Mouse (Mus musculus): ENCODE data around the gene Enkd1. TPM values are rescaled to one million over a fixed set of nuclear protein-coding genes. Genes with fewer than 3 reads are reported as not detected.

Enkd1 gene
- total and polyA plus RNA-seq, 3 experiments: 22.0 to 42.6 TPM; not detected in 1

- peaks cover 0 to 31% of the 10 kb centered on the region in 2 experiments; a peak in 3 of 4 replicates for H3K36me3 ChIP-seq (ENCODE audit: control insufficient read depth in 1 of 2, insufficient read depth in 2 of 2, low read length in 2 of 2)
- no peak overlapping the region for H3K9ac ChIP-seq (ENCODE audit: control insufficient read depth, low read depth, low read length, poor library complexity, severe bottlenecking)
- H3K27me3 ChIP-seq (ENCODE audit: control insufficient read depth in 1 of 2, insufficient read depth in 2 of 2, low read length in 2 of 2): no peaks in the 10 kb centered on the region
- H3K4me1 ChIP-seq (ENCODE audit: control insufficient read depth in 1 of 2, insufficient read depth in 2 of 2, low read length in 2 of 2): no peaks in the 10 kb centered on the region
- DNase-seq (ENCODE audit: low read depth, low spot score): no peak
- H3K27ac ChIP-seq (ENCODE audit: control insufficient read depth, low read depth, low read length): no peak overlapping the region
- no peak for TF ChIP-seq GABPA (IDR thresholded peaks at IDR 0.05; ENCODE audit: low read depth, low read length)
- TF ChIP-seq CHD2 (IDR thresholded peaks at IDR 0.05; ENCODE audit: low read length): no peak
- no peak for TF ChIP-seq MYB (IDR thresholded peaks at IDR 0.05; ENCODE audit: low read depth, low read length)
- TF ChIP-seq POLR2AphosphoS5 (IDR thresholded peaks at IDR 0.05; ENCODE audit: borderline replicate concordance, low read depth, low read length): no peak
- TF ChIP-seq RAD21 (IDR thresholded peaks at IDR 0.05; ENCODE audit: low read depth, low read length): no peak
- no peak for TF ChIP-seq POLR2AphosphoS2 (IDR thresholded peaks at IDR 0.05; ENCODE audit: low read length)
- no peak for TF ChIP-seq POLR2A (IDR thresholded peaks at IDR 0.05; ENCODE audit: control insufficient read depth in 1 of 2, insufficient read depth in 1 of 2, low read depth in 1 of 2, low read length in 2 of 2, poor library complexity in 1 of 2)
- TF ChIP-seq MAFK (IDR thresholded peaks at IDR 0.05; ENCODE audit: borderline replicate concordance, low read depth, low read length): no peak
- no peak for TF ChIP-seq SMC3 (IDR thresholded peaks at IDR 0.05; ENCODE audit: low read depth, low read length)
- peaks cover 48% of the 10 kb centered on the region for H3K79me2 ChIP-seq (ENCODE audit: control insufficient read depth, insufficient read depth, low read length, poor library complexity)
- H3K9me3 ChIP-seq (replicated peaks; ENCODE audit: insufficient read depth, low read length): no peaks in the 10 kb centered on the region
- no peak overlapping the region for H3K4me3 ChIP-seq (ENCODE audit: control insufficient read depth in 1 of 2, insufficient read depth in 1 of 2, low read depth in 2 of 2, low read length in 2 of 2)
Measured at GRCm38 (mm10) chr8:105657641-105658040, 50.4 kb downstream of the Enkd1 start.

Other genes starting within 250 kb of the Enkd1 start
- gene Tppp3, start 236.7 kb downstream of the Enkd1 start, total RNA-seq (2012; rRNA removed): 0.42 and 0.81 TPM in 2 replicates
- 1 to 10 TPM in 1 of 2 experiments, not detected in 1; 1.7 TPM for gene Tppp3, start 236.7 kb downstream of the Enkd1 start, polyA plus RNA-seq (2012; ENCODE audit: insufficient read depth in 1 of 2, insufficient read length in 2 of 2, low read depth in 1 of 2, low replicate concordance in 2 of 2, missing spikeins in 1 of 2)
- 4.7 and 4.9 TPM in 2 replicates for gene Zdhhc1, start 211.3 kb downstream of the Enkd1 start, total RNA-seq (2012; rRNA removed)
- 10 to 100 TPM in 1 of 2 experiments, not detected in 1; 11.5 TPM for gene Zdhhc1, start 211.3 kb downstream of the Enkd1 start, polyA plus RNA-seq (2012; ENCODE audit: insufficient read depth in 1 of 2, insufficient read length in 2 of 2, low read depth in 1 of 2, low replicate concordance in 2 of 2, missing spikeins in 1 of 2)
- 0.27 TPM in 1 of 2 replicates, not detected in the other for gene Hsd11b2, start 189.5 kb downstream of the Enkd1 start, total RNA-seq (2012; rRNA removed)
- gene Hsd11b2, start 189.5 kb downstream of the Enkd1 start, polyA plus RNA-seq (2012; ENCODE audit: insufficient read depth in 1 of 2, insufficient read length in 2 of 2, low read depth in 1 of 2, low replicate concordance in 2 of 2, missing spikeins in 1 of 2): 1 to 10 TPM in 1 of 2 experiments, not detected in 1; 2.1 TPM
- 43.0 and 51.1 TPM in 2 replicates for gene Atp6v0d1, start 142.2 kb downstream of the Enkd1 start, total RNA-seq (2012; rRNA removed)
- 10 to 100 TPM in 1 of 2 experiments, not detected in 1; 83.8 TPM for gene Atp6v0d1, start 142.2 kb downstream of the Enkd1 start, polyA plus RNA-seq (2012; ENCODE audit: insufficient read depth in 1 of 2, insufficient read length in 2 of 2, low read depth in 1 of 2, low replicate concordance in 2 of 2, missing spikeins in 1 of 2)
- 15.7 and 16.6 TPM in 2 replicates for gene Ripor1, start 103.0 kb downstream of the Enkd1 start, total RNA-seq (2012; rRNA removed)
- 100 to 1,000 TPM in 1 of 2 experiments, not detected in 1; 120 TPM for gene Ripor1, start 103.0 kb downstream of the Enkd1 start, polyA plus RNA-seq (2012; ENCODE audit: insufficient read depth in 1 of 2, insufficient read length in 2 of 2, low read depth in 1 of 2, low replicate concordance in 2 of 2, missing spikeins in 1 of 2)
- 36.4 and 40.7 TPM in 2 replicates for gene Ctcf, start 71.6 kb downstream of the Enkd1 start, total RNA-seq (2012; rRNA removed)
- 100 to 1,000 TPM in 1 of 2 experiments, 10 to 100 TPM in 1; 87.1 to 670 TPM for gene Ctcf, start 71.6 kb downstream of the Enkd1 start, polyA plus RNA-seq (2012; ENCODE audit: insufficient read depth in 1 of 2, insufficient read length in 2 of 2, low read depth in 1 of 2, low replicate concordance in 2 of 2, missing spikeins in 1 of 2)
- gene Agrp, start 70.8 kb downstream of the Enkd1 start, total RNA-seq (2012; rRNA removed): not detected in 2 replicates
- under 1 TPM in 1 of 2 experiments, not detected in 1; 0.63 TPM for gene Agrp, start 70.8 kb downstream of the Enkd1 start, polyA plus RNA-seq (2012; ENCODE audit: insufficient read depth in 1 of 2, insufficient read length in 2 of 2, low read depth in 1 of 2, low replicate concordance in 2 of 2, missing spikeins in 1 of 2)
- 7.9 and 9.5 TPM in 2 replicates for gene Carmil2, start 21.9 kb downstream of the Enkd1 start, total RNA-seq (2012; rRNA removed)
- gene Carmil2, start 21.9 kb downstream of the Enkd1 start, polyA plus RNA-seq (2012; ENCODE audit: insufficient read depth in 1 of 2, insufficient read length in 2 of 2, low read depth in 1 of 2, low replicate concordance in 2 of 2, missing spikeins in 1 of 2): 10 to 100 TPM in 1 of 2 experiments, not detected in 1; 62.7 TPM
- 7.5 and 9.3 TPM in 2 replicates for gene Acd, start 7.1 kb downstream of the Enkd1 start, total RNA-seq (2012; rRNA removed)
- gene Acd, start 7.1 kb downstream of the Enkd1 start, polyA plus RNA-seq (2012; ENCODE audit: insufficient read depth in 1 of 2, insufficient read length in 2 of 2, low read depth in 1 of 2, low replicate concordance in 2 of 2, missing spikeins in 1 of 2): 10 to 100 TPM in 1 of 2 experiments, not detected in 1; 53.9 TPM
- 12.3 and 13.7 TPM in 2 replicates for gene Pard6a, start 7.1 kb downstream of the Enkd1 start, total RNA-seq (2012; rRNA removed)
- gene Pard6a, start 7.1 kb downstream of the Enkd1 start, polyA plus RNA-seq (2012; ENCODE audit: insufficient read depth in 1 of 2, insufficient read length in 2 of 2, low read depth in 1 of 2, low replicate concordance in 2 of 2, missing spikeins in 1 of 2): 10 to 100 TPM in 1 of 2 experiments, not detected in 1; 20.5 TPM
- 0.13 and 0.23 TPM in 2 replicates for gene 4933405L10Rik, start 555 bp downstream of the Enkd1 start, total RNA-seq (2012; rRNA removed)
- under 1 TPM in 1 of 2 experiments, not detected in 1; 0.42 TPM for gene 4933405L10Rik, start 555 bp downstream of the Enkd1 start, polyA plus RNA-seq (2012; ENCODE audit: insufficient read depth in 1 of 2, insufficient read length in 2 of 2, low read depth in 1 of 2, low replicate concordance in 2 of 2, missing spikeins in 1 of 2)
- gene Gfod2, start 50.5 kb upstream of the Enkd1 start, total RNA-seq (2012; rRNA removed): 7.0 and 8.3 TPM in 2 replicates
- gene Gfod2, start 50.5 kb upstream of the Enkd1 start, polyA plus RNA-seq (2012; ENCODE audit: insufficient read depth in 1 of 2, insufficient read length in 2 of 2, low read depth in 1 of 2, low replicate concordance in 2 of 2, missing spikeins in 1 of 2): 1 to 10 TPM in 1 of 2 experiments, not detected in 1; 7.0 TPM
- 7.4 and 7.7 TPM in 2 replicates for gene Ranbp10, start 119.1 kb upstream of the Enkd1 start, total RNA-seq (2012; rRNA removed)
- gene Ranbp10, start 119.1 kb upstream of the Enkd1 start, polyA plus RNA-seq (2012; ENCODE audit: insufficient read depth in 1 of 2, insufficient read length in 2 of 2, low read depth in 1 of 2, low replicate concordance in 2 of 2, missing spikeins in 1 of 2): 10 to 100 TPM in 1 of 2 experiments, not detected in 1; 22.1 TPM
- not detected in 2 replicates for gene Tsnaxip1, start 119.5 kb upstream of the Enkd1 start, total RNA-seq (2012; rRNA removed)
- gene Tsnaxip1, start 119.5 kb upstream of the Enkd1 start, polyA plus RNA-seq (2012; ENCODE audit: insufficient read depth in 1 of 2, insufficient read length in 2 of 2, low read depth in 1 of 2, low replicate concordance in 2 of 2, missing spikeins in 1 of 2): under 1 TPM in 1 of 2 experiments, not detected in 1; 0.10 TPM
- 14.2 and 15.7 TPM in 2 replicates for gene Cenpt, start 145.1 kb upstream of the Enkd1 start, total RNA-seq (2012; rRNA removed)
- gene Cenpt, start 145.1 kb upstream of the Enkd1 start, polyA plus RNA-seq (2012; ENCODE audit: insufficient read depth in 1 of 2, insufficient read length in 2 of 2, low read depth in 1 of 2, low replicate concordance in 2 of 2, missing spikeins in 1 of 2): 10 to 100 TPM in 1 of 2 experiments, not detected in 1; 26.5 TPM
- gene Thap11, start 146.9 kb upstream of the Enkd1 start, total RNA-seq (2012; rRNA removed): 41.9 and 48.8 TPM in 2 replicates
- 10 to 100 TPM in 1 of 2 experiments, not detected in 1; 51.4 TPM for gene Thap11, start 146.9 kb upstream of the Enkd1 start, polyA plus RNA-seq (2012; ENCODE audit: insufficient read depth in 1 of 2, insufficient read length in 2 of 2, low read depth in 1 of 2, low replicate concordance in 2 of 2, missing spikeins in 1 of 2)
- 167 and 198 TPM in 2 replicates for gene Nutf2, start 152.4 kb upstream of the Enkd1 start, total RNA-seq (2012; rRNA removed)
- 10 to 100 TPM in 1 of 2 experiments, not detected in 1; 28.0 TPM for gene Nutf2, start 152.4 kb upstream of the Enkd1 start, polyA plus RNA-seq (2012; ENCODE audit: insufficient read depth in 1 of 2, insufficient read length in 2 of 2, low read depth in 1 of 2, low replicate concordance in 2 of 2, missing spikeins in 1 of 2)
- gene Edc4, start 172.7 kb upstream of the Enkd1 start, total RNA-seq (2012; rRNA removed): 44.5 and 46.1 TPM in 2 replicates
- 10 to 100 TPM in 1 of 2 experiments, not detected in 1; 72.1 TPM for gene Edc4, start 172.7 kb upstream of the Enkd1 start, polyA plus RNA-seq (2012; ENCODE audit: insufficient read depth in 1 of 2, insufficient read length in 2 of 2, low read depth in 1 of 2, low replicate concordance in 2 of 2, missing spikeins in 1 of 2)
- not detected in 2 replicates for gene Nrn1l, start 185.4 kb upstream of the Enkd1 start, total RNA-seq (2012; rRNA removed)
- under 1 TPM in 1 of 2 experiments, not detected in 1; 0.39 TPM for gene Nrn1l, start 185.4 kb upstream of the Enkd1 start, polyA plus RNA-seq (2012; ENCODE audit: insufficient read depth in 1 of 2, insufficient read length in 2 of 2, low read depth in 1 of 2, low replicate concordance in 2 of 2, missing spikeins in 1 of 2)
- gene Pskh1, start 192.2 kb upstream of the Enkd1 start, total RNA-seq (2012; rRNA removed): 11.5 and 12.9 TPM in 2 replicates
- gene Pskh1, start 192.2 kb upstream of the Enkd1 start, polyA plus RNA-seq (2012; ENCODE audit: insufficient read depth in 1 of 2, insufficient read length in 2 of 2, low read depth in 1 of 2, low replicate concordance in 2 of 2, missing spikeins in 1 of 2): 10 to 100 TPM in 1 of 2 experiments, not detected in 1; 26.2 TPM
- 0.69 and 1.5 TPM in 2 replicates for gene Ctrl, start 225.7 kb upstream of the Enkd1 start, total RNA-seq (2012; rRNA removed)
- gene Ctrl, start 225.7 kb upstream of the Enkd1 start, polyA plus RNA-seq (2012; ENCODE audit: insufficient read depth in 1 of 2, insufficient read length in 2 of 2, low read depth in 1 of 2, low replicate concordance in 2 of 2, missing spikeins in 1 of 2): 1 to 10 TPM in 1 of 2 experiments, not detected in 1; 3.0 TPM
- gene Psmb10, start 230.2 kb upstream of the Enkd1 start, total RNA-seq (2012; rRNA removed): 228 and 275 TPM in 2 replicates
- gene Psmb10, start 230.2 kb upstream of the Enkd1 start, polyA plus RNA-seq (2012; ENCODE audit: insufficient read depth in 1 of 2, insufficient read length in 2 of 2, low read depth in 1 of 2, low replicate concordance in 2 of 2, missing spikeins in 1 of 2): 100 to 1,000 TPM in 1 of 2 experiments, not detected in 1; 193 TPM
- gene Lcat, start 235.2 kb upstream of the Enkd1 start, total RNA-seq (2012; rRNA removed): 0.78 and 1.1 TPM in 2 replicates
- 1 to 10 TPM in 1 of 2 experiments, not detected in 1; 2.5 TPM for gene Lcat, start 235.2 kb upstream of the Enkd1 start, polyA plus RNA-seq (2012; ENCODE audit: insufficient read depth in 1 of 2, insufficient read length in 2 of 2, low read depth in 1 of 2, low replicate concordance in 2 of 2, missing spikeins in 1 of 2)

Data from MEL (cell line).